Mouse (Mus musculus): Measurements from ENCODE around the gene Pias4. TPM values are rescaled to one million over a fixed set of nuclear protein-coding genes. Genes with fewer than 3 reads are reported as not detected.
A peak's percentile ranks its signal among the peaks of the same experiment; 100 is the strongest.
"Not testable (repeated sequence)": the region's sequence is repeated elsewhere in the genome, so short reads cannot be mapped to it uniquely, and the experiment has no call there.

Gene Pias4
- total RNA-seq, 2 experiments from 2014 or later, result 25.9 to 28.1 TPM

DNA sequence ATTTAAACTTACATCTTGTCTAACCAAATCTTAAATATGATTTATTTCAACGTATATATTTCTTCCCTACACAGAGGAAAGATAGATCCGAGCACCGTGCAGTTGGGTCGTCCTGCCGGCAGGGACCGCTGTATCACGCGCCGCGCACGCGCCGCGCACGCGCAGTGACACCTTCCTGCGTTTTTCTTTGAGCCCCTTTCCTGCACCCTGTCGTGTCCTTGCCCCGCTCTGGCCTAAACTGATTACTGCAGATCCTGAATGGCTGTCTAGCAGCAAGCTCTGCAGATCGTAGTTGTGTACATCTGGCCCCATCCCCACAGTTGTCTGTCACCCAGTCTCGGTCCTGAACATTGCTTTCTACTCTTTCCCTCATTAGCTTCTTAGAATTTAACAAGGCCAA, 5.4 kb upstream of the Pias4 start:
- DNase-seq (ENCODE audit: low spot score in 2 of 2), result peak; percentile 81 to 89

GRCm38 (mm10) chr10:81169411-81169900, 1.7 kb upstream of the Pias4 start:
- not testable (repeated sequence) for DNase-seq (ENCODE audit: low spot score in 2 of 2)

DNA sequence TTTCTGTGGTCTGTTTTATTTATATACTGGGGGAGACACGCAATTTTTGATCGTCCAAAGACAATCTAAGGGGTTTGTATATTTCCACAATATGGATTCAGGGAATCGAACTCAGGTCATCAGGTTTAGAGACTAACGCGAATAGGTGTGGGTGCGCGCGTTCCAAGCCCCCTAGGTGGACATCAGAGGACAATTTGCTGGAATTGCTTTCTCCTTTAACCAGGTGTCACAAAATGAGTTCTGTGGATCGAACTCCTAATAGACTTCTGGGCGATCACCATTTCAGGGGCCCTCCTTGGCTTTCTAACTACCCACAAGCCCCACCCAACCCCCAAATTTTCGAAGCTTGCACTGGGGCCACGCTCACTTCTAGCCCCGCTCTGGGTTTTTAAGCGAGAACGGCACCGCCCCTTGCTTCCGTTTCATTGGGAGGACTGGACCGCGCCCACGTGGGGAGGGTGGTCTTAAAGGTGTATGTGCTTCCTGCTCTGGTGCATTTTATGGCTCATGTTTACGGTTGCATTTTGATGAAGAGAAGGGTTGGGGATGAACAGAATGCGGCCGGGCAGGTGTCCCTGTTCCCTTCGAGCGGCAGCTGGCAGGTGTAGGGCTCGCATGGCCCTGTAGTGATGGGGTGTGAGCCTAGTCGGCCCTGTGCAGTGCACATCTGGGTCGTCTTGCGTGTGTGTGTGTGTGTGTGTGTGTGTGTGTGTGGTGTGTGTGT, 960 bp upstream of the Pias4 start:
- peak; percentile 71 to 84 for DNase-seq (ENCODE audit: low spot score in 2 of 2)

- DNase-seq (ENCODE audit: low spot score in 2 of 2), result no peak
Observed at GRCm38 (mm10) chr10:81168087-81168431, 336 bp upstream of the Pias4 start.

GRCm38 (mm10) chr10:81165118-81165517, 2.6 kb downstream of the Pias4 start:
- DNase-seq (ENCODE audit: low spot score in 2 of 2), result no peak

DNA sequence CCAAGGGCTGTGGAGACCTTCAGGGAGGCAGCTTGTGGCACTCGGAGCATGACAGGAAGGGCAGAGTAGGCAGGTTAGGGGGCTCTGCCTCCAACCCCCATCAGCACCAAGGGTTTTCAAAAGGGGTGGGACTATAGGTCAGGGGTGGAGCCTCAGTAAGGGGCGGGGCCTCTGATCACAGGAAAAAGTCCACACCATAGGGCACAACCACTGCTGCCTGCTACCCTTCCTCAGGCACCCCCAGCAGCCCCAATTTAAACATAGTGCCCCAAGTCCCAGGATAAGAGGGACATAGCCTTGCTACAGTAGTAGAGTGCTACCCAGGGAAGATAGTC, 5.4 kb downstream of the Pias4 start:
- DNase-seq (ENCODE audit: low spot score in 2 of 2), result no peak

DNA sequence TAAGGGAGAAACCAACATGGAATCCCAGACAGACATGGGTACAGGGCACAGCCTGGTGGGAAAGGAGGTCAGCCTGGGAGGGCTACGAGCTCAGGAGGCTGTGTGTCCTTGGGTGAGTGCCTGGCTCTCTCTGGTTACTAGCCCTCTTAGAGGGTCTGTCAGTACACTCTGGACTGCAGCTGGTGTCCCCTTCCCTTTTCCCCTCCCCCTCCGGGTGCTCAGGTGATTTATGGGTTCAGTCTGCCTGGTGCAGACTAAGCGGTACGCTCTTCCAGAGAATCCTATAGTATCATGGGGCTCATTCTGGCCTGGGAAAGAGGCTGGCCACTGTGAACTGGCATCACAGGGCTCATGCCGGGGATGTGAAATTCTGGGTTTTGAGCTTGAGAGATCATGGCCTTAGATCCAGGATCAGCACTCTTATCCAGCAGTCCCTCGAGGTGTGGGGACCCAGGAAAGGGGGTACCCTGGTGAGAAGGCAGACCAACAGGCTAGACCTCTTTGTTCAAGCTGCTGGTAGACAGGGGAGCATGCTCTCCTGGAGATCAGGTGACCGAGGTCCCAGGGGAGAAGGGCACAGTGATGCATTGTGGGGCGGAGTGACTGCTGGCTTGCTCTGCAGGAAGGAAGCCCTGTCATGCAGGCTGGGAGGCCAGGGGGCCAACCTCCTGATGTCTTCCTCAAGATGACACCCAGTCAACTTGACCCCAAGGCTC, 6.0 kb downstream of the Pias4 start:
- DNase-seq (ENCODE audit: low spot score in 2 of 2), result no peak

DNA sequence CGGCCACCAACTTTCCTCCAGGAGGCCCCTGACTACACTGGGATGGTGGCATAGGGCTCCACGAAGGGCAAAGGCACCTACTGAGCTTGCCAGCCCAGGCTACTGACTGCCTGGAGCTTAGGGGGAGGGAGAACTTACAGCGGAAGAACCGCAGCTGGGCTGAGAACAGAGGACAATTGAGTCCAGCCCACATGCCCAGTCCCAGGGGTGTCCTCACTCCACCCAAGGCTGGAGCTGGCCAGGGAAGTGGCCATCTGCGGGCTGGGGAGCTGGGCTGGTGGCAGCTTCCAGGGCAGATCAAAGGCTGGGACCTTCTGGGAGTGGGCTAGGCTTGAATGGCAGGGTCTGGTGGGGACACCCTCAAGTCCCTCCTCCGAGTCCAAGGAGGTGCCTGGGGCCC, 13.0 kb downstream of the Pias4 start:
- DNase-seq (ENCODE audit: low spot score in 2 of 2), result no peak

GRCm38 (mm10) chr10:81154313-81154712, 13.4 kb downstream of the Pias4 start:
- DNase-seq (ENCODE audit: low spot score in 2 of 2), result no peak

GRCm38 (mm10) chr10:81152609-81153008, 15.1 kb downstream of the Pias4 start:
- DNase-seq (ENCODE audit: low spot score in 2 of 2), result no peak

GRCm38 (mm10) chr10:81151261-81151660, 16.5 kb downstream of the Pias4 start:
- no peak for DNase-seq (ENCODE audit: low spot score in 2 of 2)

GRCm38 (mm10) chr10:81146296-81146695, 21.4 kb downstream of the Pias4 start:
- no peak for DNase-seq (ENCODE audit: low spot score in 2 of 2)

- no peak for DNase-seq (ENCODE audit: low spot score in 2 of 2)
Observed at GRCm38 (mm10) chr10:81145778-81146177, 21.9 kb downstream of the Pias4 start.

DNA sequence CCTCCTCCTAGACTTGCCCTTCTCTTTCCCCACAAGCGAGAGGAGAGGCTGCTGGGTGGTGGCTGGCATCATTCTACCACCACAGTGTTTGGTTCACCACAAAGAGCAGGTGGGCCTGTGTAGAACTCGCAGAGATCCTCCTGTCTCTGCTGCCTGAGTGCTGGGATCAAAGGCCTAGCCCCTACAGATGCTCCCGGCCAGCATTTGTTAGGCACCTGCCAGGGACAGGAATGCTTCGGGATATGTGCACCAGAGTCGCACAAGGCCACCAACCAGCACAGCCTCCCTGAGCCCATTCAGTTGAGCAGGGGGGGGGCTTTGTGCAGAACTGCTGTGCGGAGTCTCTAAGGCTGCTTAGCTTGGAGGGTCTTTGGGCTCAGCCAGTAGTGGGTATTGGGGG, 22.4 kb downstream of the Pias4 start:
- DNase-seq (ENCODE audit: low spot score in 2 of 2), result no peak

GRCm38 (mm10) chr10:81144667-81145066, 23.1 kb downstream of the Pias4 start:
- no peak for DNase-seq (ENCODE audit: low spot score in 2 of 2)

- DNase-seq (ENCODE audit: low spot score in 2 of 2), result no peak
Observed at GRCm38 (mm10) chr10:81143845-81144437, 23.8 kb downstream of the Pias4 start.

DNA sequence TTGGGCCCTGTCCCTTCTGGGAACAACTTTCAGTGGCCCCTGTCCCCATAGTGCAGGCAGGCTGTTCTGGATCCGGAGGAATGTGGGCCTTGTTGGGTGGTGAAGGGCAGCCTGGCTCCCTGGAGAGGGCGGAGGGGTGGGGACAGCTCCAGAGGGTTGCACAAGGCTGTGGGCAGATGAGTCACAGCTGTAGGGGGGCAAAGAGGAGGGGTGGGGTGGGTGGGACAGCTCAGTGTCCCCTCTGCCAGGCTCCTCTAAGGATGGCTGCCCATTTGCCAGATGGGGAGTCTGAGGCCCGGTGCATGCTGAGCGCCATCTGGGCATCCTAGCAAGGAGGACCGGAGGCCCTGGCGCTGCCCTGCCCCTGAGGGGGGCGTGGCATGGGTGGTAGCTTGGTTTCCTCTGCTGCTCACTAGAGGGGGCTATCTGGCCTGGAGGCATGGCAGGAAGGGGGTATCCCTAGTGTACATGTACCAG, 24.5 kb downstream of the Pias4 start:
- DNase-seq (ENCODE audit: low spot score in 2 of 2), result no peak

- DNase-seq (ENCODE audit: low spot score in 2 of 2), result peak in 1 of 2 experiments; percentile 50
Observed at GRCm38 (mm10) chr10:81142551-81142981, 25.2 kb downstream of the Pias4 start.

GRCm38 (mm10) chr10:81141455-81142210, 26.1 kb downstream of the Pias4 start:
- no peak for DNase-seq (ENCODE audit: low spot score in 2 of 2)

DNA sequence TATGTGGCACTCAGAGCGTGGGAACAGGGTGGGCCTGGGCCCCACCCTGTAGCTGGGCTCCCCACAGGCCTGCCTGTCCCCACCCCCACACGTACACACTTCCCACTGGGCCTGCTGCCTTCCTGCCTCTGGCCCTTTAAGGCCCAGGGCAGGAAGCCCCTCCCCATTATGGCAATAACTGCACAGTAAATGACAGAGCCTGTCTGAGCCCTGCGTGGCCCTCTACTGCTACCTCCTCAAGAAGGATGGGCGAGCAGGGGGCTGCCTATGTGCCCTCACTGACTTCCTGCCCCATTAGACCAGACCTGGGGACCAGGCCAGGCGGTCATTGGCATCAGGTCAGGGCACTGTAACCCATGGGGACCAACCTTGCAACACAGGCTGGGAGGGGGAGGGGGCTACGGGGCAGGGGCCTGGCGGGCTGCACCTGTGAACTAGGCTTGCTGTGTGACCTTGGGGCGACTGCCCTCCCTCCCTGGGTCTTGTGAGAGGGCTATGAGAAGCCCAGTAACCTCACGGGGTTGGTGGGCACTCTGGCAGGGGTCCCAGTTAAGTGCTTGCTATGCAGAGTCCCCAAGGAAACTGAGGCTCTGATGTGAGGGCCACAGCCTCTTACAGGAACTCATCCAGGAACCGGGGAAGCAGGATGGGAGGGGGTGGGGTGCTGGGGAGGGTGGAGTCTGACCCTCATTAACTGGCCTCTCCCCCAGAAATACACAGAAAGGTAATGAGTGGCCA, 26.8 kb downstream of the Pias4 start:
- no peak for DNase-seq (ENCODE audit: low spot score in 2 of 2)

- DNase-seq (ENCODE audit: low spot score in 2 of 2), result no peak
Observed at GRCm38 (mm10) chr10:81140005-81140404, 27.7 kb downstream of the Pias4 start.

All from layer of hippocampus, postnatal 14 days (tissue).